Mouse (Mus musculus) neural tube, embryonic 15.5 days (tissue): Measurements from ENCODE around the gene 2310022A10Rik. TPM values are rescaled to one million over a fixed set of nuclear protein-coding genes. Genes with fewer than 3 reads are reported as not detected.
"Not testable (repeated sequence)": the region's sequence is repeated elsewhere in the genome, so short reads cannot be mapped to it uniquely, and the experiment has no call there.

Experiments used
- ATAC-seq: fragments of 200-750 bp; cut with Nextera tagmentation; 2 replicates; pipeline ENCODE4 v1.8.0; 2017; ENCODE audit warnings: mild to moderate bottlenecking, moderate TSS enrichment, moderate library complexity; ENCODE audit not compliant: low FRiP score
- H3K27ac ChIP-seq: fragments of 300-500 bp; sonication (generic); replicated peaks from 2 replicates; pipeline ENCODE4 v1.5.1; 2015; ENCODE audit warnings: mild to moderate bottlenecking, inconsistent platforms
- H3K27me3 ChIP-seq: fragments of 300-500 bp; sonication (generic); replicated peaks from 2 replicates; pipeline ENCODE4 v1.6.1; 2015; ENCODE audit warnings: inconsistent platforms
- H3K36me3 ChIP-seq: fragments of 300-500 bp; sonication (generic); 2 replicates; pipeline ENCODE4 v1.6.1; 2015; ENCODE audit warnings: inconsistent platforms
- H3K4me1 ChIP-seq: fragments of 300-500 bp; sonication (generic); 2 replicates; pipeline ENCODE4 v1.6.1; 2015; ENCODE audit warnings: inconsistent platforms
- H3K4me2 ChIP-seq: fragments of 300-500 bp; sonication (generic); 2 replicates; pipeline ENCODE4 v1.6.1; 2015; ENCODE audit warnings: inconsistent platforms, mild to moderate bottlenecking, moderate library complexity
- H3K4me3 ChIP-seq: fragments of 300-500 bp; sonication (generic); replicated peaks from 2 replicates; pipeline ENCODE4 v1.5.1; 2015; ENCODE audit warnings: mild to moderate bottlenecking, inconsistent platforms
- H3K9ac ChIP-seq: fragments of 300-500 bp; sonication (generic); replicated peaks from 2 replicates; pipeline ENCODE4 v1.6.1; 2015; ENCODE audit warnings: mild to moderate bottlenecking, inconsistent platforms
- H3K9me3 ChIP-seq: fragments of 300-500 bp; sonication (generic); replicated peaks from 2 replicates; pipeline ENCODE4 v1.6.1; 2016; ENCODE audit warnings: inconsistent platforms
- WGBS: fragments of 180-500 bp; shearing (Covaris S2); methylation state at CpG from one replicate; pipeline ENCODE4 v1.1.7; 2015; ENCODE audit warnings: mixed read lengths; 5-methylcytosine and 5-hydroxymethylcytosine counted together
- polyA plus RNA-seq: library from polyadenylated mRNA; unstranded; fragments of >200 nt; fragmentation: Nextera tagmentation; extraction: Ambion mirVana; gene quantifications from 2 replicates; pipeline ENCODE4 v1.2.1, GENCODE M21; 2015

2310022A10Rik gene
- polyA plus RNA-seq, 1 experiment from 2014 or later = 32.6 TPM

DNA sequence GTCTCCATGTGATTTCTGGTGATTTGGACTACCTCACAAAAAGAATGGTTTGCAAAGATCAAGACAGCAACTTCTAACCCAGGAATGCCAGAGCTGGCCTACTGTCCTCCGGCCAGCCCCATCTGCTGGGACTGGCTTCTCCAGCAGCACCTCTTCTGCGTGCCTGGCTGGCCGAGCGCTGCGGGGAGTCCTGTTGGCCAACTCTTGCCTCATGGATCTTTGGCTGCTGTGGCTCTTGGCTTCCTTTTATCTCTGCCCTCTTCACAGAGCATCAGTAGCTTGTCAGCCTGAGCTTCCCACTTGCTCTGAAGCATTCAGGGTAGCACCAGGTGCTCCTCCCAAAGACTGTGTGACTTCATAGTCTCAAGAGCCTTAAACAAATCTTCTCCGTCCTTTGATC is 75.2 kb downstream of the 2310022A10Rik start:
- H3K36me3 ChIP-seq = peaks cover 72% of the 10 kb centered on the region
- no peaks in the 10 kb centered on the region for H3K9me3 ChIP-seq
- no peak overlapping the region for H3K4me2 ChIP-seq
- H3K27me3 ChIP-seq = no peaks in the 10 kb centered on the region
- H3K4me3 ChIP-seq = no peak overlapping the region
- H3K9ac ChIP-seq = no peak overlapping the region
- ATAC-seq = no peak
- no peaks in the 10 kb centered on the region for H3K4me1 ChIP-seq
- no peak overlapping the region for H3K27ac ChIP-seq
- WGBS = 95% methylated on average over 6 of the region's 6 CpGs

DNA sequence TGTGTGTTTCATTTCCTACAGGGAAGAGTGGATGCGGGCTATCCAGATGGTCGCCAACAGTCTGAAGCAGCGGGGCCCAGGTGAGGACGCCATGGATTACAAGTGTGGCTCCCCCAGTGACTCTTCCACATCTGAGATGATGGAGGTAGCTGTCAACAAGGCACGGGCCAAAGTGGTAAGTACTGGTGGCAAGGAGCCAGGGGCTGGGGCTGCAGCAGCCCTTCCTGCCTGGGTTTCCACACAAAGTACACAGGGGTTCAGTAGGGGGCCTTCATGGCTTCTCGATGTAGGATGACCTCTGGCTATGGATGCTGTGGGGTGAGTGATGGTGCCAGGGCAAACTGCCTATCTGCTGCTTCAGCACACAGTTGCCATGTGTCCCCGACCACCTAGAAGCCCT is 75.8 kb downstream of the 2310022A10Rik start:
- H3K4me2 ChIP-seq, H3K9me3 ChIP-seq, H3K9ac ChIP-seq, H3K4me3 ChIP-seq, H3K4me1 ChIP-seq, ATAC-seq, H3K27me3 ChIP-seq, H3K27ac ChIP-seq: not testable (repeated sequence)
- peaks cover 74% of the 10 kb centered on the region for H3K36me3 ChIP-seq
- 92% methylated on average over 7 of the region's 7 CpGs for WGBS

DNA sequence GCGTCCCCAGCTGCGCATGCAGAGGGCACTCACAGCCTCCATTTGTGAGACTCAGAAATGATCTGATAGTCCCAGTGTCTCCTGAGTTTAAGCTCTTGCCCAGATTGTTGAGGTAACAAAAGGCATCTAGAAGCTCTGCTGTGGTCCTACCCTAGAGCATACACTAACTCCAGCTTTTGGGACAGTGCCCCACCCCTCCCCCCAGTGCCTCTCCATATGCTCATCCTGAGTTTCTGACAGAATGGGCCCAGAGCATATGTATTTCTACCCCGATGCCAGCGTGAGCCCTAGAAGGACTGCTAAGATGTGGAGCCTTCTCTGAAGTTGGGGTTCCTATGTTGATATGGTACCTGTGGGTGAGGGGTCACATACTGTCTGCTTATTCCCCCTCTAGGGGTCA is 78.4 kb downstream of the 2310022A10Rik start:
- Histone ChIP-seq H3K36me3 (peaks cover 80% of the 10 kb centered on the region), H3K4me2 (no peak overlapping the region), H3K4me1 (no peaks in the 10 kb centered on the region), H3K27me3 (no peaks in the 10 kb centered on the region), H3K4me3 (no peak overlapping the region), H3K27ac (no peak overlapping the region), H3K9ac (no peak overlapping the region), H3K9me3 (no peaks in the 10 kb centered on the region)
- ATAC-seq = no peak
- WGBS = 96% methylated on average over 4 of the region's 4 CpGs

Other genes starting within 250 kb of the 2310022A10Rik start
- 10.7 and 17.8 TPM in 2 replicates for gene Ltbp4, start 215.5 kb upstream of the 2310022A10Rik start, polyA plus RNA-seq
- gene Shkbp1, start 197.2 kb upstream of the 2310022A10Rik start, polyA plus RNA-seq = 28.9 and 33.4 TPM in 2 replicates
- gene Gm20479, start 195.8 kb upstream of the 2310022A10Rik start, polyA plus RNA-seq = not detected in 2 replicates
- gene Sptbn4, start 105.5 kb upstream of the 2310022A10Rik start, polyA plus RNA-seq = 3.7 TPM in 2 replicates
- gene Blvrb, start 105.3 kb upstream of the 2310022A10Rik start, polyA plus RNA-seq = 24.5 and 26.1 TPM in 2 replicates
- 8.8 and 11.0 TPM in 2 replicates for gene Sertad3, start 79.5 kb upstream of the 2310022A10Rik start, polyA plus RNA-seq
- 11.6 and 15.8 TPM in 2 replicates for gene Sertad1, start 66.3 kb upstream of the 2310022A10Rik start, polyA plus RNA-seq
- gene Prx, start 53.9 kb upstream of the 2310022A10Rik start, polyA plus RNA-seq = 2.0 and 2.4 TPM in 2 replicates
- 1.5 and 2.1 TPM in 2 replicates for gene Hipk4, start 30.0 kb upstream of the 2310022A10Rik start, polyA plus RNA-seq
- 187 and 191 TPM in 2 replicates for gene Pld3, start within 50 bp of the 2310022A10Rik start, polyA plus RNA-seq
- 52.0 and 59.7 TPM in 2 replicates for gene Akt2, start 38.3 kb downstream of the 2310022A10Rik start, polyA plus RNA-seq
- 78.0 and 99.5 TPM in 2 replicates for gene Ttc9b, start 100.7 kb downstream of the 2310022A10Rik start, polyA plus RNA-seq
- 15.3 and 21.0 TPM in 2 replicates for gene Map3k10, start 121.4 kb downstream of the 2310022A10Rik start, polyA plus RNA-seq
- gene Zfp607b, start 136.1 kb downstream of the 2310022A10Rik start, polyA plus RNA-seq = 10.1 and 10.7 TPM in 2 replicates
- gene Zfp60, start 178.2 kb downstream of the 2310022A10Rik start, polyA plus RNA-seq = 81.5 and 89.4 TPM in 2 replicates